Mouse (Mus musculus): Measurements from ENCODE around the gene Mybbp1a. TPM values are rescaled to one million over a fixed set of nuclear protein-coding genes. Genes with fewer than 3 reads are reported as not detected.
"Not testable (repeated sequence)": the region's sequence is repeated elsewhere in the genome, so short reads cannot be mapped to it uniquely, and the experiment has no call there.

Gene Mybbp1a
- total RNA-seq, 2 experiments from 2014 or later: 164 to 264 TPM

DNA sequence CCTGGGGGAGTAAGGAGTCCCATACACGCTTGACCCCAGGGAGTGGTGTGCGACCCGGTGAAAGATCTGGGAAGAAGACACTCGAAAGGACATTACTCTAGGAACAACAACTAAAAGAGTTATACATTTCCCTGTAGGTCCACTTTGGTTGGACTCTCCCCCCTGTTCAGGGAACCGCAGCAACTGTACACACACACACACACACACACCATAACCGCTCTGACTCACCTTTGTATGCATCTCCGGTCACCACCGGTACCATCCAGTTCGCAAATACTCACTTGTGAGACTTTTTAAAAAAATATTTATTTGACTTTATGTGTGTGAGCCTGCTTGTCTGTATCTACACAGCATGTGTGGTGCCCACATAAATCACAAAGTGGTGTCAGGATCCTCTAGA, 29.2 kb upstream of the Mybbp1a start:
- no peak for ATAC-seq (replicated peaks; ENCODE audit: poor library complexity)

DNA sequence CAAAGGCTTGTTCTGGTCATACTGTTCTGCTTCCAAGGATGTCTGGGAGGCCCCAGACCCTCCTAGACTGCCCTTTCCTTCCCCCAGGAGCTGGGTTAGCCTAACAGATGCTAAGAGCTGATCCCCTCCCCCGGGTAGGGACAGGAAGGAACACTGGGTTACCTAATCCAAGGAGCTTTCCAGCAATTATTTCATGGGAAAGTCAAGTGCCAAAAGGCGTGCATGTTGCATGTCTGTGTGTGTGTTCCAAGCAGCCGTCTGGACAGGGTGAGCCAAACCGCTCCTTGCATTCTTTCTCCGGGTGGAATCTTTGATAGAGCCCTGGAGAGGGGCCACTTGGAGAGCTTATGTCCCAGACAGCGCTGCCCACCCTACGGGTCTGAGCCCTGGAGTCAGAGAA, 28.1 kb upstream of the Mybbp1a start:
- no peak for ATAC-seq (replicated peaks; ENCODE audit: poor library complexity)

DNA sequence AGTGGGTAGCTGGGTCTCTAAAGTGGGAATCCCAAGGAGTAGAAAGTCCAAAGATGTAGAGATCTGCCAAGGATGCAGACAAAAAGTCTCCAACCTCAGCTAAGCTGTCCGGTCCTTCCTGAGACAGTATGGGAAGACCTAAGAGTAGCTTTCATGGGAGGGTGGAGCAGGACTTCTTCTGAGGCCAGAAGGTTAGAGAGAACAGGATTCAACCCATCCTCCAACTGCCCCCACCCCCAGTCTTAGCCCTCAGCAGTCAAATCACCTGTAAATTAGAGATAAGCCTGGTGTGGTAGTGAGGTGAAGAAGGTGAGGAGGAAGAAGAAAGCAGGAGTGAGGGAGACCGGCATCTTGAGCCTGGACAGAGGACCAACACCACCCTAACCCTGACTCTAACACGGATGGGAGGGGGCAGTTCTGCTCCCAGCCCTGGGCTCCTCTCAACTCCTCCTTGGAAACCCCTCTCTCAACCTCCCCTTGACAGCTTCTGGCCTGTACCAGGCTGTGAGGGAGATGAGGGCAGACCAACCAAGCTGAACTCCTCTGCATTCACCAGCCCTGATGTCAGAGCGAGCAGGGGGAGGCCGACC, 27.5 kb upstream of the Mybbp1a start:
- ATAC-seq (replicated peaks; ENCODE audit: poor library complexity): no peak

DNA sequence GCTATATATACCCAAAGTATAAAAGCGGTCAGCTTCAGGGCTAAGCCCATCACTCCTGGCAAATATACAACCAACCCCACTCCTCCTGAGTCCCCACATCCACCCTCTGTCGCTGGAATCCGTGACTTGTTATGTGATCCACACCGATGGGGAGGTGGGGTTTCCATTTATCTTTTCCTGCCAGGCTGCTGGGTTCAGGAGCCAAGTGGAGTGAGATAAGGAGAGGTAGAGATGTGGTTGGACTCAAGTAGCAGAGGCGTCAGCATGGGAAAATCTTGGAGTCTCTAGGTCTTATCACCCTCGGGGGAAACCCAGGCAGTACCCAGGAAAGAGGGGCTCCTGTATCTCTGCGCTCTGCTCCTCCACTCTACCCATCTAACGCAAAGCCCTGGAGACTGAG, 26.0 kb upstream of the Mybbp1a start:
- peak; percentile 75 for ATAC-seq (replicated peaks; ENCODE audit: poor library complexity)

DNA sequence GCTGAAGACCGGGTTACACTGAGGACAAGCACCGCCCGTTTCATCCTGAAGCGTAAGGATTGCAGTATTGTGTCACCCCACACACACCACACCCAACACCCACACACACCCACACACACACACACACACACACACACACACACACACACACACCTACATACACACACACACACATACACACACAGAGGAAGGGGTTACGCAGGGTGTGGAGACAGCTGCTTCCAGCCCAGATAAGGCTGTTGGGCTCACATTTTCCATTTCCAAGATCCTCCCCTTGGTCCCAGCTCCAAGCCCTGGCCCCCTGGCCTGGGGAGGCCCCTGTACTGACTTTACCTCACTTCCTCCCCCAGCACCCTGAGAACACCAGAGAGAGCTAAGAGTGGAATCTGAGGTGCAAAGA, 24.5 kb upstream of the Mybbp1a start:
- no peak for ATAC-seq (replicated peaks; ENCODE audit: poor library complexity)

DNA sequence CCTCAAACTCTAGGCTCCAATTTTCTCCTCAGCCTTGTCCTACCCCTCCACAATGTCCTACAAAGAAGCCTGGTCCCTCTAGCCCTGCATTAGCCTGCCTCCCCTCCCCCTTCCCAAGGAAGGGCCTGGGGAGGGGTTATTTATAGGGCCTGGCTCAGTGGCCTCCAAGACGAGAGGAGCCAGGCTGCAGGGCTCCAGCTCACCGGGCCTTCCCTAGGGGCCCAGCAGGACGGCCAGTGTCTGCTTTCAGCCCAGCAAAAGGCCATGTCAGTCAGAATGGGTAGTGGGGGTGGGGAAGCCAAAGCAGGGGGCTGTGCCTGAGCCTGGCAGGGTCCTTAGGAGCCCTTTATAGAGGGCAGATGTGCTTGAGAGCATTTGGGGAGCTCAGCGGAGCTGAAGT, 23.8 kb upstream of the Mybbp1a start:
- no peak for ATAC-seq (replicated peaks; ENCODE audit: poor library complexity)

DNA sequence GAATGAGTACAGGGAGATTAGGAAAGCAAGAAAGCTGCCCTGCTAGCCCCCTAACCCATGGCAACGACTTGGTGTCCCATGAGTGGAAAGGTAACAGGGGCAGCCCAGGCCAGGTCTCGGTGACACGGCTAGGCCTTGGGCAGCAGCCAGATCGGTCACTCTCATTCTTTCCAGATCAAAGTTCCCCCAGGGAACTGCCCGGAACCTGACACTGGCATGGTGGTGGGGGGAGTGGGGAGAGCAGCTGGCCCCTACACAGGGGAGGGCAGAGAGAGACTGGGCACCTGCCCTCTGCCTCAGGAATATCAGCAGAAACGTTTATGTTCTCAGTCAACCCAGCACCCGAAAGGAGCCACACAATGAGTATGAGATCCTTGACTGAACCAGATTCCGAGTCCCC, 22.9 kb upstream of the Mybbp1a start:
- no peak for ATAC-seq (replicated peaks; ENCODE audit: poor library complexity)

DNA sequence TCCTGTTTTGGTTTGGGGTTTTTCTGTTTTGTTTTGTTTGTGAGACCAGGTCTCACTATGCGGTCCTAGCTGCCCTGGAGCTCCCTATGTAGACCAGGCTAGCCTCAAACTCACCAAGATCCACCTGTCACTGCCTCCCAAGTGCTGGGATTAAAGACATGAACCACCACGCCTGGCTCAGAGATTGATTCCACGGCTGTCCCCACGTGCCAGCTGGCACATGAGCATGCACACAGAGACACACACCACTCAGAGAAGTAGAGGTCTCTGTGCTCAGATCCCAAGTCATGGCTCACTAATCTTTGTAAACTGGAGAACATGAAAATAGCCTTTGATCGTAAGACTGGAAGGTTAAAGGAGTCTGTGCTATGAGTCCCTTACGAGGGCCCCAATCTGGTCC, 22.1 kb upstream of the Mybbp1a start:
- ATAC-seq (replicated peaks; ENCODE audit: poor library complexity): no peak

DNA sequence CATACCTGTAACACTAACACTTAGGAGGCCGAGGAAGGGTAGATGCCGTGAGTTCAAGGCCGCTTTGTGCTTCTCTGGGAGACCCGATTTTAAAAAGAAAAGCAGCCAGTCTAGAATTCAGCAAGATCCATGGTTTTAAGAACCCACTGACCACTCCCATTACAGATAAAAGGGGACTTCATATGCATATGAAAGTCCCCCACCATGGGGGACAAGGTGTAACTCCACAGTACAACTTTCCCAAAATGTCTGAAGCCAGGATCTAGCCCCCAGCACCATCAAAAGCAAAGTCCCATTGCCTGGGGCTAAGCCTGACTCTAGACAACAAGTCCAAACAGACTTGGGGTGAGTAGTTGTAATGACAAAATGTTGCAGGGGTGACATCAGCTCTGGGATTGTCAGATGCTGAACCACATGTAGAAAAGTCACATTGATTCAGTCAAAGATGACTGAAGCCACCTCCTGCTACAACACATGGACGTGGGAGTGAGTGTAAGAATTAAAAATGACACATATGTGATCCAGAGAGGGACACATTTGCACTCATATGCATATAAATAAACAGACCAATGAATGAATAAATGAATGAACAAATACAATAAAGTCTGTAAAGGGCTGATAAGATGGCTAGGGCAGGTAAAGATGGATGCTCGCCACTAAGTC, 20.6 kb upstream of the Mybbp1a start:
- ATAC-seq (replicated peaks; ENCODE audit: poor library complexity): no peak

DNA sequence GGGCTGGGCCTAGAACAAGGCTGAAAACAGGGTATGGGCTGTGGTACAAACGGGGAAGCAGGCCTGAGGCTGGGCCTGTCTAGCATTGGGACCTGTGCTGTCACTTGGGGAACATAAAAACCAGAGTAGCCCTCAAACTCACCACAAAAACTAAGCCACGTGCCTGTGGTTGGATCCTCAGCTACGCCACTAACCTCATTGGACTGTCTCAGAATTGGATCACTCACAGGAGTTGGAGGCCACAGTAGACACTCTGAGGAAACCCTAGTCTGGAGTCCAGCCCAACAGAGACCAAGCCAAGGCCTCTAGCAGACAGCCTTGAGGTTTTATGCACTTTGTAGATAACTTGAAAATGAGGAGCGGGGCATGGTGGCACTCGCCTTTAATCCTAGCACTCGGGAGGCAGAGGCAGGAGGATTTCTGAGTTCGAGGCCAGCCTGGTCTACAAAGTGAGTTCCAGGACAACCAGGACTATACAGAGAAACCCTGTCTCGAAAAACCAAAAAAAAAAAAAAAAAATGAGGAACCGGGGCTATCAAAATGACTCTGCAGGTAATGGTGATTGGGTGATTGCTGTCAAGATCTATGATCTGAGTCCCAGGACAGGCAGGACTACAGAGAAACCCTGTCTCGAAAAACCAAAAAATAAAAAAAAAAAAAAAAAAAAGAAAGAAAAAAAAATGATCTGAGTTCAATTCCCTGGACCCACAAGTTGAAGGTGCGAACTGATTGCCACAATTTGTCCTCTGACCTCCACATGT, 19.5 kb upstream of the Mybbp1a start:
- peak; percentile 62 for ATAC-seq (replicated peaks; ENCODE audit: poor library complexity)

DNA sequence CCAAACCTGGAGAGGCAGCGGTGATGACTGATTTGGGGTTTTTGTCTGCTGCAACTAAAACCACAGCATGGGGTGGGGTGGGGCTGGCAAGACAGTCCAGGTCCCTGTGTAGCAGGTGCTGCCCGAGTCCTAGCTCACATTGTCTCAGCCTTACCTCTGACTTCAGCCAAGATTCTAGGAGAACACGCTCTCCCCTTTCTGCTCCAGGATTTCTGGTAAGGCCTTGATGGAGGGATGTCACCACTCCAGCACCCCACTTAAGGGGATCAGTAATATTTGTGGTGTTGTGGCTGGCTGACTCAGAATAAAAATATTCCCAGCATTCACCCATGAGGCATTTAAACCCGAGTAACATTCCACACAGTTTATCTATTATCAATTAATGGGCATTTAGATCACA, 17.5 kb upstream of the Mybbp1a start:
- no peak for ATAC-seq (replicated peaks; ENCODE audit: poor library complexity)

DNA sequence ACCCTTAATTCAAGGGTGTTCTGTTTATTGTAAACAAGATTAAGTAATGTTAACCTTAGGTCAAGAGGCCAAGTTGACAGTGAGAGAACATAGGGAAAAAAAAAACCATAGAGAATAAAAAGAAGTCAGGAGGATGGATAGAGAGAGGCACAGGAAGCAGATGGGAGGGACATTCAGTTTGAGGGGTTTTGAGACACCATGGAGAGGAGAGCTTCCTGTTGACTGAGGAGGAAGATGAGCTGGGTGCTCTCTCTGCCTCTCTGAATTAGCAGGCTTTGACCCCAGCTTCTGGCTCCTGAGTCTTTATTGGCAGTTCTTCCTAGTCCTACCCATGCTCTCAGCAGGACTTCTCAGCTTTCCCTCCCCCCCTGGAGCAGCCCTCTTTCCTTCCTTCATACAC, 16.0 kb upstream of the Mybbp1a start:
- ATAC-seq (replicated peaks; ENCODE audit: poor library complexity): no peak

DNA sequence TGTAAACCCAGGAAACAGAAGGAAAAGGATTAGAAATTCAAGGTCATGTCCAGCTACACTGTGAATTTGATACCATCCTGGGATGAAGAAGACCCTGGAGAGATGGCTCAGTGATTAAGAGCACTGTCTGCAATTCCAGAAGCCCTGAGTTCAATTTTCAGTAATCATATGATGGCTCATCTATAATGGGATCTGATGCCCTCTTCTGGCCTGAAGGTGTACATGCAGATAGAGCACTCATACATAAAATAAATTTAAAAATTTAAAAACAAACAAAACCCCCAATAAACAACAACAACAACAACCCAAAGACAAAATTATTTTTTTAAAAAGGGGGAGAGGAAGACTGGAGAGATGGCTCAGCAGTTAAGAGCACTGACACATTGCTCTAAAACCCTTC, 14.3 kb upstream of the Mybbp1a start:
- no peak for ATAC-seq (replicated peaks; ENCODE audit: poor library complexity)

DNA sequence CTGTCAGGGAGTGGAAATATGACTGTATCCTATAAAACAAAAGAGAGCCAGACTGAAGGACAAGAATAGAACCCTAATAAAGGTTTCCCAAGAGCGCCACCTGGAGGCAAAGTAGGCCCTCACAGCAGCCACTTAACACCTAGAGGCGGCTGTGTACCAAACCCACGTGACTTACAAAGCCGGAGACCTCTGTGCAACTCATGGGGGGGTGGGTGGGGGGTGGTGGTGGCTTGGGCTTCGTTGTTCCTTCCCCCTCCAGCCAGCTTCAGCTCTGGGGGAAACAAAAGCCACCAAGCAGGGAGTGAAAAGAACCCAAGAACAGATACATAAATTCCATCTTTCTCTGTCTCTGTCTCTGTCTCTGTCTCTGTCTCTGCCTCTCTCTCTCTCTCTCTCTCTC, 12.5 kb upstream of the Mybbp1a start:
- ATAC-seq (replicated peaks; ENCODE audit: poor library complexity): peak; percentile 83

DNA sequence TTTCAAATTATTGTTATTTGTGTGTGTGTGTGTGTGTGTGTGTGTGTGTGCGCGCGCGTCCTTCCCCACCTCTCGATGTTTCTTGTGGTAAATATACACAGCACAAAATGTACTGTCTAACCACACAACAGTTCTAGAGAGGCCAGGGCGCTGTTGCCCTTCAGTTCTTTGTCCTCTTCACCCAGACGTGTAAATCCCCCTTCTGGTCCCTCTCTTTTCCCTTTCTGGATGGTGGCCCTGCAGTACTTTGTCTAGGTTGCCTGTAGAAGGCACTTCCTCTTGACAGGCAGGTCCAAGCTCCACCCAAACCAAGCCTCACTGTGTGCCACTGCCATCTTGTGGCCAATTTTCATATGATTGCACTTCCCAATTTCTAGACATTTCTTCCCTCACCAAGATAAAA, 11.9 kb upstream of the Mybbp1a start:
- ATAC-seq (replicated peaks; ENCODE audit: poor library complexity): peak; percentile 98

DNA sequence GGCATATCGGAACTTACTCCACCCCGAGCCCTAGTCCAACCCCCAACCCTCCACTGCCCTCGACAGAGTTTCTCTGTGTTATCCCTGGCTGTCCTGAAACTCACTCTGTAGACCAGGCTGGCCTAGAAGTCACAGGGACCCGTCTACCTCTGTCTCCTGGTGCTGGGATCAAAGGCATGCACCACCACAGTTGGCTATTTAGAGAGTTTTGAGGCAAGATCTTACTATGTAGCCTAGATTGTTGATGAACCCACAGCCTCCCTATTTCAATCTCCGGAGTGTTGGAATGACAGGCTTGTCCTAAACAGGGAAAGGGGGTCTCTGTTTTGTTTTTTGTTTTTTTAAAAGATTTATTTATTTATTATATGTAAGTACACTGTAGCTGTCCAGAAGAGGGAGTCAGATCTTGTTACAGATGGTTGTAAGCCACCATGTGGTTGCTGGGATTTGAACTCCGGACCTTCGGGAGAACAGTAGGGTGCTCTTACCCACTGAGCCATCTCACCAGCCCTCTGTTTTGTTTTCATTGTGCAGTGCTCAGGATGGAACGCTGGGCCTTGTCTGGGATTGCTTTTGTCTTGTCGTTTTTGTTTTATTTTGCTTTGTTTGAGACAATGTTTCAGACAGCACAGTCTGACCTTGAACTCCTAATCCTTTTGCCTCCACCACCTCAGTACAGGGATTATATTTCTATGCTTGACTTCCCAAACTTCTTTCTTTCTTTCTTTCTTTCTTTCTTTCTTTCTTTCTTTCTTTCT, 10.7 kb upstream of the Mybbp1a start:
- ATAC-seq (replicated peaks; ENCODE audit: poor library complexity): not testable (repeated sequence)

DNA sequence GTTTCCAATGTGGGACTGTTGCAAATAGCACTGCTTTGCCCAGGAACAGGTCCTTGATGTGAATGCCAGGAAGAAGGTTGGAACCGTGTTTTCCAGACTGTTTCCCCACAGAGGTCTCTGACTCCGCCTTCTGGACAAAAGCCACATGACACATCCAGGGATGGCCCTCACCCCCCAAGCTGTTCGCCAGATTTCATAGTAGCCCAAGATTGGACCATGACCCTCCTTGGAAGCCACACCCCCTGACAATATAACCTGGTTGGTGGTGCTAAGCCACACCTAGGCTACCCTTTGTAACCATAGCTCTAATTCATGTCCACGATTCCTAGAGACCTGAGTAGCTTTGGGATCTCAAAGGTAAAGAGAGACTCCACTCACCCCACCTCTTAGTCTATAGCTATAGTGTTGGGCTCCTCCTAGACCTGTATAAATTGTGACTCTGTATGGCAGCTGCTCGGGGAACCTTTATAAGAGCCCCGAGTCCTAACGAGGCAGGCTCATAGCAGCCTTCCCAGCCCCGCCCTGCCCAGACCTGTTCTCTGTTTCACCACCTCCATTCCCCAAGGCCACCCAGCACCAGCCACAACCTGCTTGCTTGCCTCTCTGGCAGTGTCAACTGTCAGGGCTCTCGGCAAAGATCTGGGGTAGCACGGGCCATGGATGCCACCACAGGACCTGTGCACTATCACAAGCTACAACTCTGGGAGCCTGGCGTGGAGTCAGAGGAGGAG, 6.0 kb upstream of the Mybbp1a start, which contains the start of gene Ggt6:
TSS of gene Ggt6 (plus strand) at position 564 of the 731 bp plus-strand sequence.
- no peak for ATAC-seq (replicated peaks; ENCODE audit: poor library complexity)

DNA sequence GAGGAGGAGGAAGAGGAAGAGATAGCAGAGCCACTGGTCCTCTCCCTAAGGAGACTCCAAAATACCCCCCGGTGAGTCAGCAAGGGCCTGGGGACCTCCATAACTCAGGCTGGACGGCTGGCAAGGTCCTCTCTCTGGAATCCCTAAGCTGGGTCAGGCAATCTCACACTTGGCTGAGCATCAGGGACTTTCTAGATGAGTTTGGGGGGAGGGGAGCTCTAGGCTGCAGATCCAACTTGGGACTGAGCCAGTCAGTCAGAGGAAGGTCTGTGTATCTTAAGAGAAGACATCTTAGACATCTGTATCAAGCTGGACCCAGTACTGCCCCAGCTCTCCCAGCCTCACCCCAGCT, 5.5 kb upstream of the Mybbp1a start:
- ATAC-seq (replicated peaks; ENCODE audit: poor library complexity): no peak

DNA sequence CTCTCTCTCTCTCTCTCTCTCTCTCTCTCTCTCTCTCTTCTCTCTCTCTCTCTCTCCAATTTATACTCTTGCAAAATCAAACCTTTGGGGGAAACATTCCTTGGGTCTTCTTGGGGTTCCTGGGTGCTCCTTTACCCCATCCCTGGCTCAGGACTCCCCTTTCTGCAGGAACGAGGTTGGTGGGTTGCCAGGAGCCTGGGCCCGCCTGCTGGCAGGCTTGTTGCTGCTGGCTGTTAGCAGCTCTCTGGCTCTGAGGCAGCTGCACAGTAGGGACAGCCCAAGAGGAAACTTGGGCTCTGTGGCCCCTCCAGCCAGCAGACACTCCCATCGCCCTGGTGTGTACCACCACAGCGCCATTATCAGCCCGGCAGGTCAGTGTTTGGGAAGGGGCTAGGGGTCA, 4.9 kb upstream of the Mybbp1a start:
- no peak for ATAC-seq (replicated peaks; ENCODE audit: poor library complexity)

DNA sequence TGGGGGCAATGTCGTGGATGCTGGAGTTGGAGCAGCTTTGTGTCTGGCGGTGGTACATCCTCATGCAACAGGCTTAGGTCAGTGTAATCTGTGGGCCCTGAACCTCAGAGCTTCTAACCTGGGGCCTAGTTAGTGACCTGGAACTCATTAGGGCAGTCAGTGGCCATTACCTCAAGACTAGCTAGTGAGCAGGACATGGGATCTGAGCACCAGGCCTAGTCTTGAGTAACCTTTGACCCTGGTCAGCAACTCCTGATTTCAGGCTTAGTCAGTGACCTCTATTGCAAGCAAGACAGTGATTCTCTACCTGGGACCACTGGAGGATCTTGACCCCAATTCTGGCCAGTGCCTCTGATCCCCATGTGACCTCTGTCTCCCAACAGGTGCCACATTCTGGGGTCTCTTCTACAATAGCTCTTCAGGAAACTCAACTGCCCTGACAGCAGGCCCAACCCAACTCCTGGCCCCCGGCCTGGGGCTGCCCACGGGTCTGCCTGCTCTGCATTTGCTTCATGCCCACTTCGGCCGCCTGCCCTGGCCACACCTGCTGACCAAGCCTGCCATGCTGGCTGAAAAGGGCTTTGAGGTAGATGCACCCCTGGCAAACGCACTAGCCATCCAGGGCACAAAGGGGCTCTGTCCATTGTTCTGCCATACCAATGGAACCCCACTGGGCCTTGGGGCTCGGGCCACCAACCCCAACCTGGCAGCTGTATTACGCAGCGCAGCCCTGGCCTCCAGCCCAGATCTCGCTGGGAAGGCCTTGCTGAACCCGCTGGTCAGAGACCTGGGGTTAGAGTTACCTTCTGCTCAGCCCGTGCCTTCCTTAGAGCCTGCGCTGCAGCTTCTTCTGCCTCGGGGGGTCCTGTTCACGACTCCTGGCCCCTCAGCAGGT, 4.2 kb upstream of the Mybbp1a start:
- ATAC-seq (replicated peaks; ENCODE audit: poor library complexity): no peak
